Mouse (Mus musculus) layer of hippocampus, adult 18-20 months (tissue): Measurements from ENCODE around the gene Gdi2. TPM values are rescaled to one million over a fixed set of nuclear protein-coding genes. Genes with fewer than 3 reads are reported as not detected.

Experiments
- DNase-seq, 2 experiments: peaks; one replicate each; pipeline ENCODE4 v3.0.0; 2022; ENCODE audit warnings: low spot score in 2 of 2
- total RNA-seq, 2 experiments: library from RNA; stranded (reverse); gene quantifications; 2 replicates each; pipeline ENCODE4 v1.2.3; 2021

The Gdi2 gene
- total RNA-seq, 2 experiments from 2014 or later, result 284 to 300 TPM

GRCm38 (mm10) chr13:3547410-3547809, 9.5 kb downstream of the Gdi2 start:
- peak in 1 of 2 experiments; percentile 46 for DNase-seq

- DNase-seq, result no peak
Observed at GRCm38 (mm10) chr13:3547856-3548255, 10.0 kb downstream of the Gdi2 start.

GRCm38 (mm10) chr13:3563130-3563529, 25.3 kb downstream of the Gdi2 start:
- no peak for DNase-seq

- no peak for DNase-seq
Observed at GRCm38 (mm10) chr13:3563953-3564352, 26.1 kb downstream of the Gdi2 start.

- DNase-seq, result no peak
Observed at GRCm38 (mm10) chr13:3590789-3591188, 52.9 kb downstream of the Gdi2 start.

- DNase-seq, result no peak
Observed at GRCm38 (mm10) chr13:3594311-3594710, 56.4 kb downstream of the Gdi2 start.

GRCm38 (mm10) chr13:3596232-3596631, 58.4 kb downstream of the Gdi2 start:
- no peak for DNase-seq

GRCm38 (mm10) chr13:3609780-3610117, 71.9 kb downstream of the Gdi2 start:
- no peak for DNase-seq

GRCm38 (mm10) chr13:3610118-3610794, 72.4 kb downstream of the Gdi2 start:
- DNase-seq, result peak in 1 of 2 experiments; percentile 5

- DNase-seq, result peak; percentile 98 to 99
Observed at GRCm38 (mm10) chr13:3610795-3611438, 73.1 kb downstream of the Gdi2 start, which contains the start of gene Fam208b. Gene Fam208b, minus strand, starts transcription at chr13:3611108.

Other genes with a start within 250 kb of the Gdi2 start
- 10 to 100 TPM; 23.9 to 24.8 TPM for gene Fam208b, start 73.0 kb downstream of the Gdi2 start, total RNA-seq
- 10 to 100 TPM; 30.3 to 34.1 TPM for gene Asb13, start 96.0 kb downstream of the Gdi2 start, total RNA-seq